Mouse (Mus musculus) left cerebral cortex, postnatal 14 days (tissue): ENCODE data around the gene Arid5a. TPM values are rescaled to one million over a fixed set of nuclear protein-coding genes. Genes with fewer than 3 reads are reported as not detected.

Experiments used
- DNase-seq, 2 experiments: peaks; one replicate each; pipeline ENCODE4 v3.0.0; 2021 to 2022; ENCODE audit warnings: low spot score in 2 of 2, mixed read lengths in 1 of 2
- intact Hi-C: fragments of 180-260 bp; cut with DNase I; formaldehyde crosslinking; loops from one replicate; pipeline ENCODE4 v1.15.1; 2025
- total RNA-seq, 2 experiments: library from RNA; stranded (reverse); gene quantifications; 2 replicates each; pipeline ENCODE4 v1.2.3; 2021

The Arid5a gene
- total RNA-seq, 2 experiments from 2014 or later, result 14.7 to 16.9 TPM

DNA sequence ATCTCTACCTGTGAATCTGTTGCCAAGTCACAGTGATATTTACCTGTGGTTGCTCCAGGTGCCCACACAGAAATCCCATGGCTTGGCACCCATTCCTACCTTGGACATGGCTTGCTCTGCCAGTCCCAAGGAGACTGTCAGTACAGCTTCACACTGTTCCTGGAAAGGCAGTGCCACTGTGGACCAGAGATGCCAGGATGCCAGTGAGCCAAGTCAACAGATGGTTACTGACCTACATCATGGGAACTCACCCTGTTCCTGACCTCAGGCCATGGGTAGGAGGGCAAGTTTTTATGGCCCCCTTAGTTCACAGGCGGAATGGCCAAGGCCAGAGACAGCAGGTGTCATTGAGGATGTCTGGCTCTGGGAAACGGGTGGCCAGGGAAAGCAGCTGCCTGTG is 13.6 kb downstream of the Arid5a start:
- intact Hi-C loops, result loop anchor here (5.0 kb wide), 1 partner anchor 181 kb away; no protein-coding TSS in a partner anchor
- DNase-seq, result no peak

DNA sequence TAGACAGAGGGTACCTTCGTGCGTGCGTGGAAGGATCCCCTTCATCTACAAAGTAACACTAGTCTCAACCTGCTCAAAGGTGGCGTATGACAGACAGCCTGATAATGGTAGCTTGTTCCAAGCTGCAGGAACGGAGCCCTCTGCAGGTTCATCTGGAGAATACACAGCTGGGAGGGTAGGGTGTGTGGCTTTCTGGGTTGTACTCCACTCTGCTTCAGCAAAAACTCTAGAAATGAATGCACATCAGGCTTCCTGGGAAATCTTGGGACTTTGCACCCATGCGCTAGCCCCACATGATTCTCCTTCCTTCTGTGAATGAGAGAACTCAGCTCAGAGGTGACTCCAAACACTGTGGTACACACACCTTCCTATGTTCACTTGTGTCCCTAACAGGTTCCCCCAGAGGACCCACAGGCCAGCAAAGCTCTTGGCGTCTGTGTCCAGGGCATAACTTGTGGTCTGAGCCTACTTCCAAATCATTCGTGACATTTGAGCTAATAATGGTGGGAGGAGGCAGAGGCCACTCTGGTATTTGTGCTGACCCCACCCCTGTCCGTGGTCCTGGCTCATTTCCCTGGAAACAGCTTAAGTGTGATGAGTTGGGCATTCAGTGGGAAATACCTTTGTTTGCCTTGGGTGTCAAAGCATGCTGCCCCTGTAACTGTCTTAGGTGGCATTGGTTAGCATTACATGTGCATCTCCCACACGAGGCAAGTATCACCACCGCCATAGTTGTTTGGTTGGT is 14.5 kb downstream of the Arid5a start:
- intact Hi-C loops, result loop anchor here (5.0 kb wide), 1 partner anchor 180 kb away; no protein-coding TSS in a partner anchor
- no peak for DNase-seq

DNA sequence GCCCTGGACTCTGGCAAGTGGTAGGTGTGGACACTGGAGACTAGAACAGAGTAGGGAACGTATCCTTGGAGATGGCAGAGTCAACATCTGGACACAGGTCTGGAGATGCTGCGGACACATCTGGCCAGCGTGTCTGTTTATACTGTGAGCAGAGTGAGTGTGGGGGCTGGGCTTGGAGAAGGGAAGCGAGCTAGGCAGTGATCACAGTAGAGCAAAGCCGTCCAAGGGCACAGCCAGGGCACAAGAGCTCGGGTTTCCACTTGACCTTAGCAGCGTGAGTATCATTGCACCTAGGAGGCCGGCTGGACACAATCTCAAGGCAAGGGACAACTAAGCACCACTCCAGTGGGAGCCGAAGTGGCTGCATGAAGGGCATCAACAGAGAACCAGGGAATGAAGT is 15.5 kb downstream of the Arid5a start:
- intact Hi-C loops, result loop anchor here (5.0 kb wide), 1 partner anchor 179 kb away; no protein-coding TSS in a partner anchor
- no peak for DNase-seq

- intact Hi-C loops, result loop anchor here (5.0 kb wide), 1 partner anchor 178 kb away; no protein-coding TSS in a partner anchor
- DNase-seq, result peak; percentile 63 to 69
Observed at GRCm38 (mm10) chr1:36323746-36324448, 16.4 kb downstream of the Arid5a start.

- intact Hi-C loops, result no loop called here
- no peak for DNase-seq
Observed at GRCm38 (mm10) chr1:36325900-36326321, 18.4 kb downstream of the Arid5a start.

DNA sequence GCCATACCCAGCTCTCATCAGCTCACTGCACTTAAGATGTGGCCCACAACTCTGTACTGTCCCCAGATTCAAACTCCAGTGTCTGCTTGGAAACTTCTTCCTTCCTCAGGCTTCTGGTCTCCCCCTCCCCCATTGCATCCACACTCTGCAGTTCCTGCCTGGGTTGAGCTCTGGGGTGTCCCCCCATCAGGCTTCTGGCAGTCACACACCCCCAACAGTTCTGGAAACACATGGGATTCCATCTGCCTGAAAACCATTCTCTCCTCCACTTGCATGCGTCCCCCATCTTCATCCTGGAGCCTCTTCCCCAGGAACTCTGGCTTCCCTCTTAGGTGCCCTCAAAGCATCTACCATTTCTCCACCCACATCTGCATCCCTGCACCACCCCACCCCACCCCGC is 19.3 kb downstream of the Arid5a start:
- no peak for DNase-seq
- intact Hi-C loops, result no loop called here

DNA sequence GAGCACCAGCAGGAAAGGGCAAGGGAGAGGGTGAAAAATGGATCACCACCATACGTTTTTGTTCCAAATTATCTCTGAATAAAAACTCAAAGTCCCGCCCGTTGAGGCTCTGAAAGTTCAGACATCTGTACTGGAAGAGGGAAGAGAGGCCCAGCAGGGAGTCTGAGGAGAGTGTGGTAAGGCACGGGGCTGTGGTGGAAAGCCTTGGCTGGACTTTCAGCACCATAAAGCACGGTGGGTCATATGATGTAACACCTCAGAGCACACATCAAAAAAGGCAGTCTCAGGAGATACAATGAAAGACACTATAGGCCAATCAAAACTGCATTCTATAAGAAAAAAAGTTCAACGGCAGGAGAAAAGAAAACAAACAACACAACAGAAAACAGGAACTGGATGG is 24.2 kb downstream of the Arid5a start:
- DNase-seq, result no peak
- intact Hi-C loops, result no loop called here

DNA sequence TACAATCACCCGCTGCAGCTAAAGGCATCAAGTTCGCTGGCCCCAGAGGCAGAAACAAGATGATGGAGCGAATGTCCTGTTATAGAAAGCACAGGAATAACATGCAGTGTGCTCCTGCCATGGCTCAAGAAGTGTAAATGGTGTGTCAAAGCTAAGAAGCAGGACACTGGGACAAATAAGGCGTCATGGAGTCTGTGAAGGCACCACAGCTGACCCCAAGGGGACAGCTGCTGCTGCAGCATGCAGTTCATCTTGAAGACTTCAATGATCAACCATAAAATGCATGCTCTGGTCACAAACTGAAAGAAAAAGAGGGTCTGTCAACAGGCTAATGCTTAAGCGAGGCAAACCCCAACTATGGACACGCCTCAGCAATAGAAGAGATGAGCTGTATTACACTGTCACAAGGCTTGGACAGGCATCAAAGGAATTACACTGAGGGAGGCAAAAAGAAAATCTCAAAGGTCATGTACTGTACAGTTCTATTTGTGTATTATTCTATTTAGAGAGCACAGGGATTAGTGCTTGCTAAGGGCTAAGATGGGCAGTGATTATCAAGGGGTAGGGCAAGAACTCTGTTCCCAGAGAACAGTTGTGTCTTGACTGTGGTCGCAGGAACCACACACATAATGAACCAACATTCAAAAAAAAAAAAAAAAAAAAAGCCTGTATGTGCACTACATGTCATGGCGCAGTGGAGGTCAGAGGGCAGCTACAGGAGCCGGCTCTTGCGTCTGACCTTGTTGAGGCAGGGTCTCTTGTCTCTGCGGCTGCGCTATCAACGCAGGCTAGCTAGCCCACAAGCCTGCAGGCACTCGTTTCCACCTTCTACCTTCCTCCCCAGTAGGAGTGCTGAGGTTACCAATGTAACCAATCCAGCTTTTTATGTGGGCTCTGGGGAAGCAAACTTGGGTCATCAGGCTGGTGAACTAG is 25.7 kb downstream of the Arid5a start:
- DNase-seq, result no peak
- intact Hi-C loops, result no loop called here

- intact Hi-C loops, result no loop called here
- DNase-seq, result no peak
Observed at GRCm38 (mm10) chr1:36342547-36342946, 35.0 kb downstream of the Arid5a start.

DNA sequence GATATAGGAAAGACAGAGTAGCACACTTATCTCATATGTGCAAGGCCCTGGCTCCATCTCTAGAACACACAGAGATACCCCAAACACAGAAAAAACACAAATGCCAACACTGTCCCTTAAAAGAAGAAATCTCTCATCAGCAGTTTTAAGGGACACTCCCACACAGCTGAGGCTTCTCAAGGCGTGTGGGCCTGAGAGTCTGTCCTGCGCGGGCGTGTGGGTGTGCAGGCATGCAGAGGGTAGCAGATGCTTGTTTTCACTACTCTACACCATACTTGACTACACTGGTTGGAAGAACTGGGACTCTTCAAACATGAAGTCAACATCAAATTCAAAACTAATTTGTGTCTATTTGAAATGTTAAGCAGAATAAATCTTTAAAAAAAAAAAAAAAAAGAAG is 44.8 kb downstream of the Arid5a start:
- DNase-seq, result peak in 1 of 2 experiments; percentile 37
- intact Hi-C loops, result no loop called here

DNA sequence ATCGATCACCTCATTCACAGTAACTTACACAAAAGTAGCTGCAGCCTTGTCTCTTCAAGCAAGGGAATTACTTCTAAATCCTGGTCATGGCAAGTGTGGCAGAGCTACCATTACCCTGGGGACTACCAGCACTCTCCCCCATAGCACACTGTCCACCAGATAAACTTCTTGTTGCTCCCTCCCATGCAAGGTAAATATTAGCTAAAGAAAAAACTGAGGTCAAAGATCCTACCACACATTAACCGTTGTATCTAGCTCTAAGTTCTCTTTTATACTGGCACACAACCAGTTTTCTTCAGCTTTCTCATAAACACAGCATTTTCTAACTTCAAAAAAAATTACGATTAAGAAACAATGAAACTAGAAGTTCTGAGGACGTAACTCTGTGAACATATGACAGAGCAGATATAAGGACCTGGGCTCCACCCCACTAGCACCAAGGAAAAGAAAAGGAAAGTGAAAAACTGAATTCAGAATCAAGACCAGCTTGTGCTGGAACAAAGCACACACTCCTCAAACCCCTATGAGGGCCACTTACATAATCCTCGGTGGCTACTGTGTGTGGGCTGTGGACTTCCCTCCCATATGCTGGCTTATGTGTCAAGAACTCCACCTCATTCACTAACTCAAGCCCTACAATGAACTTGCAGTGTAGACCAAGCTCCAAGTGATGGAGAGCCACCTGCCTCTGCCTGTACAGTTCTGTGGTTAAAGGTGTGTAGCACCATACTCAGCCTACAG is 49.6 kb downstream of the Arid5a start:
- intact Hi-C loops, result no loop called here
- DNase-seq, result no peak

GRCm38 (mm10) chr1:36367698-36368097 is 60.2 kb downstream of the Arid5a start:
- intact Hi-C loops, result loop anchor here (2.0 kb wide), 1 partner anchor 103 kb away; the partner anchor contains the start of gene Cnnm4
- no peak for DNase-seq

DNA sequence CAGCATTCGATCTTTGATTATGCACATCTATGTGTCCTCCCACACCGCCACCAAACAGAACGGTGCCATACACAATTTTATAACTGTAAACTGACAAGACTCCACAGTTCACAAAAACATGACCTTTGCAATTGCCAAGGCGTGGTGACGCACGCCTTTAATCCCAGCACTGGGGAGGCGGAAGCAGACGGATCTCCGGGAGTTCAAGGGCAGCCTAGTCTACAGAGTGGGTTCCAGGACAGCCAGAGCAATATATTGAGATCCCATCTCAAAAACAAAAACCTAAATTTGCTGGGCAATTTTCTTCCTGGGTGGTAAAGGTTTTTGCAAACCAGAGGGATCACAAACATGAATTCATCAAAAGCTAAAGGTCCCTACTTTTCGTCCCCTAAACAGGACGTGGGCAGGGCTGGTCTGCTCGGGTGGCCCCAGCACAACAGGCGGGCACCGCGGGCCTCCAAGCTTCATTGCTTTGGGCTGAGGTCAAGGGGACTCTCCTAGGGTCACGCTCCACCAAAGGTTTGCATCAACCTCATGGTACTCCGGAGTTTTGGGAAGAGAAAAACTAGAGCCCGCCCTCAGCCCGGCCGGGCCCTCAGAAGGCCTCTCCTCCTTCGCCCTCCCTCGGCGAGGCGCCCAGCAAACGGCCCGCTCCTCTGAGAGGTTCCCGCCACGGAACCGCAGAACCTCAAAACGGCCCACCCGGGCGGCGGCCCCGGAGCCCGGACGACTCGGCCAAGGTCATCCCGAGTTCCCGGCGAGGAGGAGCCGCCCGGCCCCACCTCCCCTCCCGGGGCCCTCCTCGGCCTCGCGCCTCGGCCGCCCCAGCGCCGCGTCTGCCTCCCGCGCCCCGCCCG is 60.8 kb downstream of the Arid5a start:
- intact Hi-C loops, result no loop called here
- DNase-seq, result peak in 1 of 2 experiments; percentile 19

DNA sequence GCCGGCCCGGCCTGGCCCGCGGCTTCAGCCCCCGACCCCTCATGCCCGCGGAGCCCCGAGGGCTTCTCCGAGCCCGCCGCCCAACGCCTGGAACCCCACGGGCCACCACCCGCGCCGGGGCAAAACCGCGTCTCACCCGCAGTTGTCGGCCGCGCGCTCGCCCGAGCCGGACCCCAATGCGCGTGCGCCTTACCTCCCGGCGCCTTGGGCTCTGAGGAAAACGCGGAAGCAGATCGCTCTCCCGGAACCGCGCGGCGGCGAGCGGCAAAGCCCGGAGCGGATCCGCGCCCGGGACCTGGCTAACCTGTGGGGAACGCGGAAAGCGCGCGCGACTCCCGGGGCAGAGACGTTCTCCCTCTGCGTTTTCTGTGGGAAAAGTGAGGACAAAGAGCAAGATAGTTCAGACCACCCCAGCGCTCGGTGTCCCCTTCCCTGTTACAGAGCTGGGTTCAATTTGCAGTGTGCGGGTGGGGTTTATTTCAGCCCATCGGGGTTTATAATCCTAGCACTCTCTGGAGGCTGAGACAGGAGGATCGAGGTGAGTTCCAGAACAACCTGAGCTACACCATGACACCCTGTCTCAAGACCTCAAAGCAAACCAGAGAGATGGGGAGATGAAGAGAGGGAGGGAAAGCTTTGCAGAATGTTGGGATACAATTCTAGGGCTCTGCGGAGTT is 61.6 kb downstream of the Arid5a start, which contains the start of gene Kansl3:
TSS of gene Kansl3 (minus strand) at position 213 of the 677 bp plus-strand sequence.
- DNase-seq, result peak; percentile 76 to 90
- intact Hi-C loops, result no loop called here

DNA sequence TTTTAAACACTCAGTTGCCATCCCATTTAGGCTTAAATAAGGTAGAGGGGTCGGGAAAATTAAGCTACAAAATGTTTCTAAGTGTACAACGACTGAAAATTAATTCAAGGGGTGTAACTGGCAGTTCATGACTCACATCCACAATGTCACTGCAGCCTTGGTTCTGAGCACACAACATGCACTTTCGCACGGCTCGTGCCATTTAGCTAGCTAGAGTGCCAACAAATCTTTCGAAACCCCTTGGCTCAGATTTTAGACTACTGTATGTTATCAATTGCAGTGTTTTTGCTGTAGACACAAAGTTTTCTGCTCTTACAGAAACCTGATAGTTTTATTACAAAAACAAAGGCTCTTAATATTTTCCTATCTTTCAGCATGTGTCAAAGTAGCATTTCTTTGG is 63.4 kb downstream of the Arid5a start:
- intact Hi-C loops, result no loop called here

GRCm38 (mm10) chr1:36371934-36372845 is 64.7 kb downstream of the Arid5a start, which contains the start of gene Fer1l5:
Gene Fer1l5 (plus strand): TSS chr1:36372291.
- intact Hi-C loops, result no loop called here
- no peak for DNase-seq

More for the DNA sequence above, 63.4 kb downstream of the Arid5a start:
- DNase-seq, result no peak
